Mouse (Mus musculus) adrenal gland, postnatal 36 days (tissue): ENCODE results near the gene Tnfrsf25. TPM values are rescaled to one million over a fixed set of nuclear protein-coding genes. Genes with fewer than 3 reads are reported as not detected.
A peak's percentile ranks its signal among the peaks of the same experiment; 100 is the strongest.

Source experiments
- DNase-seq, 2 experiments: peaks; one replicate each; pipeline ENCODE4 v3.0.0; 2021; ENCODE audit warnings: mixed read lengths in 1 of 2
- long read RNA-seq, 2 experiments: library from polyadenylated mRNA; stranded (forward); transcript quantifications; one replicate each; pipeline ENCODE4 v2.0.0; 2021; ENCODE audit warnings: borderline sequencing depth in 2 of 2
- total RNA-seq, 2 experiments: library from RNA; stranded (reverse); gene quantifications; 2 replicates each; pipeline ENCODE4 v1.2.3; 2021

Gene Tnfrsf25
- 1 to 10 TPM; 1.7 to 3.0 TPM for total RNA-seq
- long read RNA-seq, experiment 1, result 0 reads
- long read RNA-seq, experiment 2, result 0 reads

DNA sequence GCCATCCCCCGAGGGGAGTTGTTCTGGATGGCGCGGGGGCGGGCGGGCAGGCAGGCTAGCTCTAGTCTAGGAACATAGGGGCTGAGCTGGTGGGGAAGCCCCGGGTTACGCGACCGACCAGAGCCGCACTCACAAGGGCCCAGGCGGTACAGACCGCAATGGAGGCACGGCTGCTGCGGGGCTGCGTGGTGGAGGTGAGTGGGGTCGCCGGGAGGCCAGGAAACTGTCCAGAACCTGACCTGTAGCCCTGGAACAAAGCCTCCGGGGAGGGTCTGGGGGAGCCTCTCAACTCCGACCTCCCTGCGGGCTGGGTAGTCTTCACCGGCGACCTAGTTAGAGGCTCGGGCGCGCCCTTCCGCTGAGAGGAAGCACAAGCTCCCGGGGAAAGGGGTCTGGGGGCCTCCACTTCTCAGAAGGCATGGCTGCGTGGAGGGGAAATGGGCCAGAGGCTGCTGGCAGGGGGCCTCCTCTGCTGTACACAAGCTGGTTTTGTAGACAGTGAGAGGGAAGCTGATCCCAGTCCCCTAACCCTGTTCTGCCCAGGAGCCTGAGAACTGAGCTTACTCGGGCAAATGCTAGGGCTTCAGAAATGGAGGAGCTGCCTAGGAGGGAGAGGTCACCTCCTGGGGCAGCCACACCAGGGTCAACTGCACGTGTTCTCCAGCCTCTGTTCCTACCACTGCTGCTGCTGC is at the start of gene Tnfrsf25:
Gene Tnfrsf25, plus strand, starts transcription at position 14 of the 692 bp plus-strand sequence.
- DNase-seq, result no peak

DNA sequence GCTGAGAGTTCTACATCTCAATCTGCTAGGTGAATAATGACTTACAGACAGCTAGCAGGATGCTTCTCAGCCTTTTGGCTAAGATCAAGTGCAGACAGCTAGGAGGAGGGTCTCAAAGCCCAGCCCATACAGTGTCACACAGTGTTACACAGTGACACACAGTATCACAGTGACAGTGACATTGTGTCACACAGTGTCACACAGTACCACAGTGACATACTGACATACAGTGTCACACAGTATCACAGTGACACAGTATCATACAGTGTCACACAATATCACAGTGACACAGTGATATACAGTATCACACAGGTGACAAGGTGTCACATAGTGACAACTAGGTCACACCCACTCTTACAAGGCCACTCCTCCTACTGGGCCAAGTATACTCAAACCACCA is 48.5 kb upstream of the Tnfrsf25 start:
- no peak for DNase-seq

- no peak for DNase-seq
Measured at GRCm38 (mm10) chr4:152068166-152068724, 47.5 kb upstream of the Tnfrsf25 start.

DNA sequence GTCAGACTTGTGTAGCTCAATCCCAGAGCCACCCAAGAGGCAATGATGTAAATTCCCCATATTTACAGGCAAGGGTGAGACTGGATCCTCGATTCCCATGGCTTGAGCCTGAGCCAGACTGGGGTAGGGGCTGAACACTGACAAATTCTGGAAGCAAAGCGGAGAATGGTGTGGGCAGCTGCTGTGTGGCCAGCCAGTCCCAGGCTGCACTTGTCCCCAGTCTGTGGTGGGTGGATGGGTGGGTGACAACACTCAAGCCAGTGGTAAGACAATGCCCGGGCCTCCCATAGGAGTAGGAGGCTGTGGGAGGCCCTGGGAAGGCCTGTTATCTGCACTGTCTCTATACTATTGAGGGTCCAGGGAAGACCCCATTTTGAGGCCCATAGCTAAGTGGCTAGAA is 46.5 kb upstream of the Tnfrsf25 start:
- DNase-seq, result no peak

DNA sequence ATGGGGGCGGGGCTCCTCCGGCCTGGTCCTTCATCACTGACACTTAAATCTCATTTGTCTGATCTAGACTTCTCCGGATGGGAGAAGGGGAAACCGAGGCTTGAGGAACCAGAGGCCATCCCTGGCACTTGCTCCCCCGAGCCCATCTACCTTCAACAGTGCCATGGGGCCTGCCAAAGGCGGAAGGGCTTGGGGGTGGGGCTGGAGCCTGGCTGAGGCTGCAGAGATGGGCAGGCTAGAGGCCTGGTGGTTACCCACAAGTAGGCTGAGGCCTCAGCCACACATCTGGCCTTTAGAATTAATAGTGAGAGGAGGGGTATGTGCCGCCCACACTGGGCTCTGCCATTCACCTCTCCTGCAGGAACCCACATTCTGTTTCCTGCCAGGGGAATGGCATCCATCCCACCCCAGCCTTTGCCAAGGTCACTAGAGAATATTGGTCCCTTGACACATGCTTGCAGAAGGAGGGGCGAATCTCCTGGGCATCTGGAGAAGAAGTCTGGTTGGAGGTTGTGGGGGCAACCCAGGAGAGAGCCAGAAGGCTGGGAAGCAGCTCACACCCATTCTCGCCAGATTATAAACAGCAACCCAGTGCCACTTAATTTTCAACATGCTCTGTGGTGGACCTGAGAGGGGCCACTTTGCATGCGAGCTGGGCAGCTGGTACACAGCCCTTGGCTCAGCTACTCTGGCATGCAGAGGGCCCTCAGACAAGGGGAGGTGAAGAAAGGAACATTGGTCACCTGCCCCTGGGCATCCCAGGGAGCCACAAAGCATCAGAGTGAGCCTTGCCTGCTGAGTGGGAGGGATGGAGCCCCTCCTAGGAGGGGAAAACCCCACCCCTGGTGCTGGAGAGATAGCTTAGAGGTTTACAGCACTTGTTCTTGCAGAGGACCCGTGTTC is 45.0 kb upstream of the Tnfrsf25 start:
- DNase-seq, result no peak

GRCm38 (mm10) chr4:152072121-152072601 is 43.6 kb upstream of the Tnfrsf25 start, which contains the start of gene Plekhg5:
TSS of gene Plekhg5 (plus strand) at chr4:152072498.
- DNase-seq, result peak; percentile 72 to 76

DNA sequence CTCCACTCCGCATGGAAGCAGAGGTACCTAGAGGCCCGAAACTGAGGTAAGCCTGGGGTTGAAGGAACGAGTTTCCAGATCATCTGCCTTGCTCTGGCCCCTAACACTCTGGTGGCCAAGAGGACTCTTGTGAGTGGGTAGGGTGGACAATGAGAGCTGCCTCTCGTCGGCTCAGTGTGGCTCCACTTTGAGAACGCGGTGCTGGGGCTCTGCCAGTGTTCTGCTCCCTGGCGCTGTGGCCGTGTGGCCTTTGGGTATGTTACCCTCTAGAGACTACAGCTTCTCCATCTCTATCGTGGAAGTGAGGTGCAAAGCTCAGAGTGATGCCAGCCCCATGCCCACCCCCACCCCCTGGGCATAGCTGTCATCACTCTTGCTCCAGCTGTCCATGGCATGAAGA is 43.1 kb upstream of the Tnfrsf25 start:
- peak in 1 of 2 experiments; percentile 32 for DNase-seq

- no peak for DNase-seq
Measured at GRCm38 (mm10) chr4:152073715-152074114, 42.0 kb upstream of the Tnfrsf25 start.

- DNase-seq, result no peak
Measured at GRCm38 (mm10) chr4:152074548-152074947, 41.2 kb upstream of the Tnfrsf25 start.

DNA sequence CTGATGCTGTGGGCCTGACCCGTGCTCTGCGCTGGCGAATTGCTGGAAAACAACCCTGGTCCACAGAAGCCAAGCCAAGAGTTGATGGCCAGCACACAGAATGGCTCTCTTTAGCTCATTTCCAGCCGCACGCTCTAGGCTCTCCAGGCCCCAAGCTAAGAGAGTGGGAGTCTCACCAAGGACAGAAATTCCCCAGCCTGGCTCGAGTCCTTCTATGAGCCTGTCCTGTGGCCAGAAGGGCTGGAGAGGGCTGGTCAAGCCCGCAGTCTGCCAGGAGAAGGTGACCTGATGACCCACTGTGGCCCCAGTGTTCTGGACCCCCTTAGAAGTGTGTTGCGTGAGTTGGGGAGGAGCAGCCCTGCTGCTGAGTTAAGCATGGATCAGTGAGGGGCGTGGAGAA is 38.5 kb upstream of the Tnfrsf25 start:
- DNase-seq, result no peak

DNA sequence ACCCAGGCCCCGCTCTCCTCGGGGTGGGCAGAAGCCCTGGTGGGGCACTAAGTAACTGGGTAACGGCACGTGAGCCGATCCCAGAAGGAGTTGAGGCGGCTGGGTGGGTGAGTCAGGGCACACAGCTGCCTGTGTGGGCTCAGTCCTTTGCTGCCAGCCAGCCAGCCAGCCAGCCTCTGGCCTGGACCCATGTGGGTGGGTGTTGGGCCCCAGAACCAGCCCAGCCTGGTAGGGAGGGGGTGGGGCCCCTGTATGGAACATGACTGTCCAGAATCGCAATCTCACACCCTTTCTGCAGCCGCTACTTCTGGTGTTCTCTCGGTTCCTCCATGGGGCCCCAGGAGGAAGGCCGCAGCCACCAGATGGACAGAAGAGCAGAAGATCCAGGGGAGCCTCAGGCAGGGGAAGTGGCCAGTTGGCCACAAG is 37.6 kb upstream of the Tnfrsf25 start:
- no peak for DNase-seq

DNA sequence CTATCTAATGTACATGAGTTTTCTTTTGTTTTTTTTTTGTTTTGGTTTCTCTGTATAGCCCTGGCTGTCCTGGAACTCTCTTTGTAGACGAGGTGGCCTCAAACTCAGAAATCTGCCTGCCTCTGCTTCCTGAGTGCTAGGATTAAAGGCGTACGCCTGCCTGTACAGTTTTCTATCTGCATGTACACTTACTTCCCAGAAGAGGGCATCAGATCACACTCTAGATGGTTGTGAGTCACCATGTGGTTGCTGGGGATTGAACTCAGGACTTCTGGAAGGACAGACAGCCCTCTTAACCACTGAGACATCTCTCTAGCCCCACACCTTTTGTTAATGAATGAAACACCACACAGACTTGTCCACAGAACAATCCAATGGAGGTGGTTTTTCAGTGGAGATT is 36.5 kb upstream of the Tnfrsf25 start:
- DNase-seq, result no peak

DNA sequence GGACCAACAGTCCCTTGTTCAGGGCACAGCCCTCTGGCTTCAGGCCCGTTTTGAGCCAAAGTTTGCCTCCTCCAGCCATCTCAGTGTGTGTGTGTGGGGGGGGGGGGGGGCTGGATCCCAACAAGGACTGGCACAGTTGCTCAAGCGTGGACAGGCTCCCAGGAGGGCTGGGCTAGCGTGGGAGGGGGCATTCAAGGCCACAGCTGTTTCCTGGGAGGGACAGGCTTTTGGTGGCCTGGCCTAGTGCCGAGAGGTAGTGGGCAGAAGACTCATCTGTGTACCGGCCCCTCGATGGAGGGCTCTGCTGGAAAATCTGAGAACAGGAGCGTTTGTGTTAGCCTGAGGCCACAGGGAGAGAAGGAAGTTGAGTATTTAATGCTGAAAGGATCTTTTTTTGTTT is 35.8 kb upstream of the Tnfrsf25 start:
- DNase-seq, result no peak

DNA sequence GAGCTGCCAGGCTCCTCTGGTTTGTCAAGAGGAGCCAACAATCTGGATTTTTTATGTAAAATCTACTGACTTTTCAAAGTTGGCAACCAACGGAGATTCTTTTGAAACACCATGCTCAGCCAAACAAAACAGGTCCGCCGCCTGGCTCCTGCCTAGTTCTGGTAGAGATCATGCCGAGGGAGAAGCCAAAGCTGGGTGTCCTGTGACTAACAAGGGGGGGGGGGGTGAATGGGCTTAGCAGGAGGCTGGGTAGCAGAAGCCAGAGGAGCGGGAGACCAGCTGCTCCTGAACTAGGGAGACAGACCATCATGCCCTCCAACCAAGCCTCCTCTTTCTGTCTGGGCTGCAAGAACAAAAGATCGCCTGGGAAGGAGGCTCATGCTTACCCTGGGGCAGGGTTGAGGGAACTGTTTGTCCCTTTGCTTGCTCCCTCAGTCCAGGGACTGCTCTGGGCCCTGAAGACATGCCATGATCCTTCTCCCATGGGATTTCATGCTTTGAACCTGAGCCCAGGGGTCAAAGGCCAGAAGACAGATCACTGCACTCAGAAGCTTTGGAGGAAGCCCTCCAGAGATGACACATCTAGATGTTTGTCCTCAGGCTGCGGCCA is 32.0 kb upstream of the Tnfrsf25 start:
- peak in 1 of 2 experiments; percentile 40 for DNase-seq

- no peak for DNase-seq
Measured at GRCm38 (mm10) chr4:152084616-152085015, 31.1 kb upstream of the Tnfrsf25 start.

DNA sequence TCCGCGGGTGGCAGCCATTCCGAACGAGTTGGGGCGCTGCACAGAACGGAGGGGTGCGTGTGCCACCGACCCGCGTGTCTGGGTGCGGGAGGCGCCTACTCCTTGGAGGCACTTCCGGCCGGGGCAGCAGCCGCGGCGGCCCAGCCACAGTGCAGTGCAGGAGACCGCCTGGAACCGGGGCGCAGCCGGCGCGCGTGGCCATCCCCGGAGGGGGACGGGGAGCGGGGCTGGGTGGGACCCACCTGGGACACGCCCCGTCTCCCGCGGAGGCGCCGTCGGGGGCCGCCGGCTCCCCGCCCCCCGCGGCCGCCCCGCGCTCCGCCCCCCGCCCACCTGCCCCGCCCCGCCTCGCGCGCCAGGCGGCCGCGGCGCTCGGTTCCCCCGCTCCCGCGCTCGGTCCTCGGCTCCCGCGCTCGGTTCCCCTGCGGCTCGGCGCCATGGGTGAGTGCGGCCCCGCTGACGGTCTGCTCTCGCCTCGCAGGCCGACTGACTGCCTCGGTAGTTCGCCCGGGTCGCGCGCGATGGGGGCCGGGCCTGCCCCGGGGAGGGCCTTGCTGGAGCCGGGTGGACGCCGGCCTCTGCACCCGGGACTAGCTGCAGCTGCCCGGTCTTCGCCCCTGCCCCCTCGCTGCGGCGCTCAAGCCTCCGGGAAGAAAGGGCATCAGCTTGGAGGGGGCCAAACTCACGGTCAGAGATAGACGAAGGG is 29.1 kb upstream of the Tnfrsf25 start:
- DNase-seq, result peak; percentile 76 to 87

DNA sequence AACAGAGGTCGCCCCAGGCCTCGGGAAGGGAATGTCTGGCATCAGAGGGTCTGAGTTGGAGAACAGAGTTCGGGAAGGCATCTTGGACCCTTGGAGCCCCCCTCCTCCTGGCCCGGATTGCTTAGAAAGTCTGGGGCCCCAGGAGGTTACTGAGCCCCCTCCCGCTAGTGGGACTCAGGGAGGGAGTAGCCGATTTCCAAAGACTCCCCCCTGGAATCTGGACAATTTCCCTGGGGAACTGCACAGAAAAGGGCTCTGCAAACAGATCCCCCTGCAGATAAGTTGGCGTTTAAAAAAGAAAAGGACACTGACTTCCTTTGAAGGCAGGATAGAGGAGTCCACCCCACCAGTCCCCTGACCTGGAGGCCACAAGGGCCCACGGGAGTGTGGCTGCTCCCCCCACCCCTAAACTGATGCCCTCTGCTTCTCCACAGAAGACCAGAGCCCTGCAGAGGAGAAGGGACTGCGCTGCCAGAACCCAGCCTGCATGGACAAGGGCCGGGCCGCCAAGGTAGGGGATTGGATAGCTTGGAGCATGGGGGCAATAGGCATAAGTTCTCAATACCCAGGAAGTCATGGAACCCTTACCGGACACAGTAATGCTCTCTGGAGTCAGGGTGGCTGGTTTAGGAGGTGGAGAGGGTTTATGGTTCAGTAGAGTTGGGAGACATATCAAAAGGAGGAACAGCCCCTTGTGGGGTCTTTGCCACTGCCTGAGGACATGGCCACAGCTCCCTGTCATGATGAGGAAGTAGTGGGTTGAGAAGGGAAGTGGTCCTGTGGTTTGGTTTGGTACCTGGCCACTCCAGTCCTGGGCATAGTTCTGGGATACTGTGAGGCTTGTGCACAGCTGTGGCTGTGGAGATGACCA is 28.3 kb upstream of the Tnfrsf25 start:
- no peak for DNase-seq

DNA sequence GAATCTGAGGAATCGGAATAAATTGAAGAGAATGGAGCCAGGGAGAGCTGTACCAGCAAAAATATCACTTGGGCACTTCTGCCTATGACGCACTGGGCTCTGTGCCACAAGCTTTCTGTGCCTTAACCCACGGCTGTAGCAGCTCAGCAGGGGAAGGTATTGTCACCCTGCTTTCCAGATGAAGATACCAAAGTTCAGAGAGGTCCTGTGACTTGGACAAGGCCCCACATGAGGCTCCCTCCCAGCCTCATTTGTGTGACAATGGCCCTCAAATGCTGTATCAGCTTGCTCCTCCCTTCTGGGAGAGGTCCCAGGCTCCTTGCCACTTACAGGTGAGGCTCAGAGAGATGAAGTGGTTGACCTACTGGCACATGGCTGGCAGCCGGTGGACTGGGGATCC is 27.6 kb upstream of the Tnfrsf25 start:
- DNase-seq, result peak in 1 of 2 experiments; percentile 48

DNA sequence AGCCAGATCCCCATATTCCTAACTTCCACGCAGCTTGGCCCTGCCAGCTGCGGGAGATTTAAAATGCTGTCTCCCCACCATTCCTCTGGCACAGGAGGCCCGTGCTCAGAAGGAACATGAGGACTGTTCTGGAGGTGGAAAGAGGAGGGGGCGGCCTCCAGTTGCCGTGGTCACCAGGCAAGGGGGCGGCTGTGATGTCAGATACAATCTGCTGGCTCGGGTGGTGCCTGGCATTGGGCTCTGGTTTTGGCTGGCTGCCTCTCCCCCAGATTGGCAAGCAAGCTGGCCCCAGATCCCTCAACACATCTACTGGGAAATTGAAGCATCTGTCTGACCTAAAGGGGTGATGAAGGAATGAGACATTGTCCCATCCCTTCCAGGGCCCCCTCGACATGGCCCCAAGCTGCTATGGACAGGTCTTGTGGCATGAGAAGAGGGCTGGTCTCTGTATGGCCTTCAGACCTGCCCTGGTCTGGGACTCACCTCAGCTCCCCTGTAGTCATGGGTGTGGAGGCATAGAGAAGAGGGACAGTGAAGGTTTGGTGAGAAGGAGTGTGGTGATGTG is 27.1 kb upstream of the Tnfrsf25 start:
- no peak for DNase-seq

GRCm38 (mm10) chr4:152090191-152090590 is 25.5 kb upstream of the Tnfrsf25 start:
- DNase-seq, result no peak
